Mouse (Mus musculus) spleen, postnatal 4 days (tissue): ENCODE results near the gene Bsnd.

Experiments used
- DNase-seq, 2 experiments: peaks; one replicate each; pipeline ENCODE4 v3.0.0; 2022; ENCODE audit warnings: low spot score in 2 of 2

The Bsnd gene

GRCm38 (mm10) chr4:106492116-106492515 is at the start of gene Bsnd:
TSS of gene Bsnd (minus strand) at chr4:106492283.
- DNase-seq = peak in 1 of 2 experiments; percentile 30

- DNase-seq = no peak
These were observed 49.4 kb upstream of the Bsnd start for GRCm38 (mm10) chr4:106541491-106541890.

- no peak for DNase-seq
These were observed 47.7 kb upstream of the Bsnd start for GRCm38 (mm10) chr4:106539756-106540155.

- DNase-seq = no peak
These were observed 42.2 kb upstream of the Bsnd start for GRCm38 (mm10) chr4:106534256-106534655.

- no peak for DNase-seq
These were observed 41.5 kb upstream of the Bsnd start for GRCm38 (mm10) chr4:106533421-106534080.

GRCm38 (mm10) chr4:106530113-106530482 is 38.0 kb upstream of the Bsnd start:
- DNase-seq = no peak

DNA sequence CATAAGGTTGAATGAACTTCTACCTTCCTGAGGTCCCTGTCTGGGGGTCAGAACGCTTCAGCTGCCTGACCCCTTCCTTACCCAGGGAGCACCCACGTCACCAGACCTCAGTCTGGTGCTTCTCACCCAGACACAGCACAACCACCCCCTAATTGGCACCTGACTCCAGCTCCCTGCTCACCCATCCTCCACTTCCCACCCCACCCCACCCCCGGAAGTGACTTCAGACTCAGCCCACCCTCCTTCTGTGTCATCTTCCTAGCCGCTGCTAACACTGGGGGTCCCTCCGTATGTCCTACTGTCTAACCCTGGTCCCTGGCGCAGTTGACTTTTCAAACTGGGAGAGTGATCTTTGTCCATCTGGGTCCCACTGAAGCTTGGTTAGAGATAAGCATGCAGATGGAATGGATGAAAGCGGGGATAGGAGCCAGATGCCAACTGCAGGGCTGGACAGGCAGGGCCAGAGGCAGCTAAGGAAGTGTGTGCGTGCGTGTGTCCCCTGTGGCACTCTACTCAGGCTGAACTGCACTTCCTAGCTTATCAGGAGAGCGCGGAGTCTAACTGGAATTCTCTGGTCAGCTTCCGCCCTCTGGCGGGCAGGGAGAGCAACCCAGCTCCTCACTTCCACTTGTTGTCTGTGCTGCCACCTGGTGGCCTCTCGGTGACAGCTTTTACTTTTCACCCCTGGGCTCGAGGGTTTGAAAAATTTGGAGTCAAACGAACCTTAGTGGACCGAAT is 37.5 kb upstream of the Bsnd start:
- peak; percentile 77 to 91 for DNase-seq

GRCm38 (mm10) chr4:106527856-106528547 is 35.9 kb upstream of the Bsnd start:
- no peak for DNase-seq

- DNase-seq = no peak
These were observed 32.9 kb upstream of the Bsnd start for GRCm38 (mm10) chr4:106525001-106525400.

DNA sequence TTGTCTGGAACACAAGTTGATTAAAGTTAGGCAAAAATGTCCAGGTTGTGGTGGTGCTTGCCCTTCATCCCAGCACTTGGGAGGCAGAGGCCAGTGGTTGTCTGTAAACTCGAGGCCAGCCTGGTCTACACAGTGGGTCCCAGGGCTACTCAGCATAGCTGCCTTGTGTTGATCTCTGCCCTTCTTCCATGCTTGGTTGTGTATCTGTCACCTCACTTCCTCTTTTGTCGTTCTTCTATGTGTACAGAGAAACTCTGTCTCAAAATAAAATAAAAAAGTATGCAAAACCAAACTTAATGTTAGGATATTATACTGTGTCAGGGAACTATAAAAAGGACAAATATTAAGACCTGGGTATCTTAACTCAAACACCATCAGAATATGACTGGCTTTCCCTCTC is 32.0 kb upstream of the Bsnd start:
- no peak for DNase-seq

GRCm38 (mm10) chr4:106522547-106522946 is 30.5 kb upstream of the Bsnd start:
- no peak for DNase-seq

GRCm38 (mm10) chr4:106514606-106515005 is 22.5 kb upstream of the Bsnd start:
- no peak for DNase-seq

- DNase-seq = no peak
These were observed 17.8 kb upstream of the Bsnd start for GRCm38 (mm10) chr4:106509888-106510287.

DNA sequence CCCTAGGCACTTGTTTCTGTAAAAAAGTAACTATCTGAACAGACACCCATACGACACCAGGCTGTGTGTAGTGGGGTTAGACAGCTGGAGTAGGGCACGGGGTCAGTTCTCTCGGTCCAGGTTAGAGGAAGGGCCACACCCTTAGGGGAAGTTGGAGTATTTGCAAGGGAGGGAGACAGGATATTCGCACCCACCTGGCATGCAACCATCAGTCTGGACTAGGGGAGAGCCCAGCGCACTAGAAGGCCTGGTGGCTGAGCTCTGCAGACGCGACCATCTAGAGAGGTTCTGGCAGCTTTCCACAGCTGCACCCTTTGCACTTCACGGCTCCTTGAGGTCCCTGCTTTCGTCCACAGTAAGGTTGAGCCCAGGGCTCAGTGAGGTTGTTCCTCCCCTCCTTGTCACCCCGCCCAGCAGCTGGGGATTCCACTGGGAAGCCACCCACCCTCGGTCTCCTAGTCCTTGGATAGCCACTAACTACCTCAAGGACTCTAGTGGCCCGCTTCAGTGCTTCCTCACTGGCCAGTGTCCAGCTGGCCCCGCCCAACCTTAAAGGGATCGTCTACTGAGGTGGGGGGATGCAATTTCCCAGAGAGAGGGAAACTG is 13.5 kb upstream of the Bsnd start:
- no peak for DNase-seq

DNA sequence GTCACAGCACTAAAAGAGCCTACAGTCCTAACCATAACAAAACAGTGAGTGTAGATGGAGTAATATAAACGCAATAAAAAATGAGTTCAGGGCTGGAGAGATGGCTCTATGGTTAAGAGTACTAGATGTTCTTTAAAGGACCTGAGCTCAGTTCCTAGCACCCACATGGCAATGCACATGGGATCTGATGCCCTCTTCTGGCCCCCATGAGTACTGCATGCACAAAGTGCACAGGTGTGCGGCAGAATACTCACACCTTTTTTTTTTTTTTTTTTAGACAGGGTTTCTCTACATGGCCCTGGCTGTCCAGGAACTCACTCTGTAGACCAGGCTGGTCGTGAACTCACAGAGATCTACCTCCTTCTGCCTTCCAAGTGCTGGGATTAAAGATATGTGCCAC is 11.5 kb upstream of the Bsnd start:
- no peak for DNase-seq

DNA sequence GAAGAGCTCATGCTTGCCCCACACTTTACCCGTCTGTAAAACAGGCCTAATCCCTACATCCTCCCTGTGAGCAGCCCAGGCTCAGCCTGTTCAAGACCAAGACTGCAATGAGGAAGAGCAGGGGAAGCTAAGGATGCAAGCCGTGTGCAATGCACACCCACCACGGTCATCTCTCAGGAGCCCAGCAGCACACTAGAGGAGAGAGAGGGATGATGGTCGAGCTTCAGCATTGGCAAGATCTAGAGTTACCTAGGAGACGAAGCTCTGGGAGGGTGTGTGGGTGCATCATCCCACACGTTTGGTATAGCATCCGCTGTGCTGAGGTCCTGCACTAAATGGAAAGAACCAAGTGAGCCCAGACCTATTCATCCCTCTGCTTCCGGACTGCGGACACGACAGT is 8.0 kb upstream of the Bsnd start:
- DNase-seq = no peak

DNA sequence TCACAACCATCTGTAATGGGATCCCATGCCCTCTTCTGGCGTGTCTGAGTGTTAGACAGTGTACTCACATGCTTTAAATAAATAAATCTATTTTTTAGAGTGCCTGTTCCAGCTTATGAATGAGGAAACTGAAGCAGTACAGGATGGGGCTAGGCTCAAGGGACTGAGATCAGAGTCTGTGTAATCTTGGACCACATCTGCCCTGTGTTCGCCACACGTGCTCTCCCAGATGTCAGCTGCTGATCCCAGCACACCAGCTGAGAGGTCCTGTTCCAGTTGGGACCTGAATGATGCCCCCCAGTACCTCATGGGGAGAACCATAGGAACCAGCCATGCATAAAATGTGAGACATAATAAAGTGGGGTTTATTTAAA is 6.4 kb upstream of the Bsnd start:
- DNase-seq = no peak

DNA sequence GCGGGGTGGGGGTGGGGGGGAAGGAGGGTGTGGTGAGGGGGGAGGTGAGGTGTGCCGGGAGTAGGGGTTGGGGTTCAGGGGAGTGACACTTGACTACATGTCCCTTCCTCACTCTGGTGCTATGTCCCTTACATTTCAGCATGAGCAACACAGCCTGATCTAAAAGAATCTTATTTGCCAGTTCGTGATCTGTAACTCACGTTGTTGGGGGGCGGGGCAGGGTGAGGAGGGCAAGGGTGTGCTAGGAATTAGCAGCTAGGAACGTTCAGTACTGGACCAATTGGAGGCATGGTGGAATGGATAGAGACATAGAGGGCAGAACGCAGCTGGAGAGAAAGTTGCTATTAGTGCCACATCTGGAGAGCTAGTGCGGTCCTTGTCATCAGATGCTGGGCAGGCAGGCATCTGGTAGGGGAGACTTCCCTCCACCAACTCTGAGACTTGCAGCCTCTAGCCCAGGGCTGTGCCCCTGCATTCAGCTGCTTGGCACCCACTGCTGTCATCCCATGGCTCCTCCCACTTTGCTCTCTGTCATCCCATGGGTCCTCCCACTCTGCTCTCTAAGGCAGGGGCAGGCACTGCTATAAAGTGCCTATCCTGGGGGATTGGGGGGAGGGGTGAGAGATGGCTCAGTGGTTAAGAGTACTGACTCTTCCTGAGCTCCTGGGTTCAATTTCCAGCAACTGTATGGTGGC is 5.8 kb upstream of the Bsnd start:
- DNase-seq = no peak

DNA sequence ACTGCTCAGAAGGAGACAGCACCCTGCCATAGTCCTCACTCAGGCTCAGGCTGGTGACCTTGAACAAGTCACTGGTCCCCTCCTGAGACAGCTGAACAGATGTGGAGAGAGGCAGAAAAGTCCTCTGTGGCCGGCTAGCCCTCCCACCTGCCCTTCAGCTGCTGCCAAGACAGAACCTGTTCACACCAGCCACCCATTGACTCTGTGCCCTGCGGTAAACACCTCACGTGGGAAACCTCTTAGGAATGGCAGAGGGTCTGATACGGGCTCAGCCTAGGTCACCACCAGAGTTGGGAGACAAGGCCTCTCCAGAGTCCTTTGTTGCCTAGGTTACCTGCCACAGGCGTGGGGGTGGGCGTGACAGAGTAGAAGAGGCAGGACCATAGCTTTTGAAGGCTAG is 4.8 kb upstream of the Bsnd start:
- DNase-seq = no peak

GRCm38 (mm10) chr4:106493639-106494038 is 1.6 kb upstream of the Bsnd start:
- no peak for DNase-seq

DNA sequence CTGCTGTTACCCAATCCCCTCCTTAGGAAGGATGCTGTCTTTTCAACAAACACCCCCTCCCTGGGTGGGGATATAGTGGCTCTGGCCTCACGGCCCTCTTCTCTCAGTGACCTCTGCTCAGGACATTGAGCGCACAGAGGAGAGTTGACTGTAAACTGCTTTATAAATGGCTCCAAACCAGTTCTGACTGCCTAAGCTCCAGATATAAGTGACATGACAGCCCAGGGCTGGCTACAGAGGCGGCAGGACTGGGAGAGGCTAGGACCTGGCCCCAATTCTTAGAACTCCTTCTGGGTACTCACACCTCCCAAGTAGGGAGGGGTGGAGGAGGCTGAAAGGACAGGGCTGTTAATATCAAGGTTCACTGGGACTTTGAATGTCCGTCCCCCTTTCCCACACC is 1.5 kb downstream of the Bsnd start:
- DNase-seq = no peak

DNA sequence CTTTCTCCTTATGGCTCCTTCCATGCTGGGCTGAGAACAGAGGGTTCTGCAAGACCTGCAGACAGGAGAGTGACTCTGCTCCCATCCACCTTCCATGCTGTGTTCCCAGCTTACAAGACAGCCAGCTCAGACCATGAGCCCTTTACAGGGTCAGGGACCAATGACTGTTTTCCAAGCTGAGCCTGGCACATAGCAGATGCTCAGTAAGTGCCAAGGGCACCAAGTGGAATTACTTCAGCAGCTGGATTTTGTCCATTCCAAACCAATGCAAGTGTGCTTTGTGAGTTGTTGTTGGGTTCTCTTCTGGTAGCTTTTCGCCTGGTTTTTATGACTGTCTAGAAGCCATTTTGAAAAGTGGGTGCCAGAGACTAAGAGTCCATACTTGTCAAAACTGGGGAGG is 8.3 kb downstream of the Bsnd start:
- no peak for DNase-seq
